In the genomic region with DNA sequence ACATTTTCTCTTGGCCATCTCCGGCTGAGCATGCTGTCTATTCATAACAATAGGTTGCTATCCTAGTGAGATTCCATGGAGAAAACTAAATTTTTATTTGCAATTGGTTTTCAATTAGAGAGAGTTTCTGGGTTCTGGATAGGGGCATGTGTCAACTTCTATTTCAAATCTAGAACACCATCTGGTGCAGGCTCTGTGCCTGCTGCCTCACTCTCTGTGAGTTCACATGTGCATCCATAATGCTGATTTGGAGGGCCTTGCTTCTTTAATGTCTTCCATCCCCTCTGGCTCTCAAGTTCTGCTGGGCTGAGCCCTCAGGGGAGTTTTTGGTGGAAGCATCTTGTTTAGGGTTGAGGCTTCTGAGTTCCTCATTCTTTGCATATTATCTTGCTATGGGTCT, we compare ENCODE assay signal across 27 mouse cellular contexts.
DNase-seq lines count a peak whose midpoint lies in the region; ATAC-seq and TF ChIP-seq lines count a peak whose summit lies in the region.
"Had no signal": no experiment of that assay in that cellular context is flagged by ENCODE, and none has a peak within 500 bp of the region (broad histone marks: within the 10 kb centered on the region; RNA-seq: fewer than 3 reads in every experiment).

No protein-coding gene starts in this region.

- H3K27me3 ChIP-seq in intestine, postnatal 0 days (replicated peaks; ENCODE audit: control insufficient read depth, insufficient read depth, low read length): no peaks in the 10 kb centered on the region
- H3K27me3 ChIP-seq: CH12.LX; embryonic facial prominence, embryonic 15.5 days; liver, embryonic 15.5 days; neural tube, embryonic 13.5 days; Patski had no signal

- H3K9me3 ChIP-seq in intestine, postnatal 0 days (ENCODE audit: control insufficient read depth): no peaks in the 10 kb centered on the region
- H3K9me3 ChIP-seq: embryonic facial prominence, embryonic 15.5 days; G1E; heart, embryonic 10.5 days; limb, embryonic 10.5 days; liver, embryonic 15.5 days; neural tube, embryonic 13.5 days had no signal

- no peak for DNase-seq in frontal cortex, postnatal 14 days (ENCODE audit: low spot score in 2 of 2)
- DNase-seq in right cerebral cortex, postnatal 10 days (ENCODE audit: low spot score in 2 of 2): peak; percentile 19 to 23
- DNase-seq in right cerebral cortex, postnatal 36 days (ENCODE audit: low spot score in 2 of 2): no peak
- DNase-seq in layer of hippocampus, adult 8-10 months (ENCODE audit: low spot score in 2 of 2): peak; percentile 21 to 38
- DNase-seq in telencephalon, adult 2 months (ENCODE audit: low read depth, low spot score): peak; percentile 6
- DNase-seq in retina, embryonic 14.5 days (ENCODE audit: low spot score): no peak
- DNase-seq: B cell, adult 2 months; gastrocnemius, adult 2 months; heart, postnatal 4 days; kidney, adult 2 months; liver had no signal

- ATAC-seq in frontal cortex, adult (ENCODE audit: low TSS enrichment): 0 out of 2 replicates have a peak, but pooled peaks have one; percentile 52
- ATAC-seq in intestine, postnatal 0 days: no peak
- ATAC-seq: forebrain, embryonic 16.5 days; inflammation-experienced regulatory T-cells, adult 6 months; Patski had no signal

- TF ChIP-seq CTCF in intestine, postnatal 0 days (IDR thresholded peaks at IDR 0.05; ENCODE audit: low read depth): no peak

- WGBS in intestine, postnatal 0 days: 95% methylated on average over 1 of the region's 1 CpGs

- H3K27ac ChIP-seq in intestine, postnatal 0 days (ENCODE audit: low read depth, low read length): no peak overlapping the region
- H3K27ac ChIP-seq: embryonic facial prominence, embryonic 15.5 days; gastrocnemius, adult 2 months; heart, embryonic 10.5 days; hindbrain, embryonic 14.5 days; kidney, postnatal 0 days; limb, embryonic 10.5 days; liver, embryonic 15.5 days; macrophage; neural tube, embryonic 13.5 days had no signal

- H3K4me3 ChIP-seq in intestine, postnatal 0 days (ENCODE audit: low read depth, low read length): no peak overlapping the region
- H3K4me3 ChIP-seq: embryonic facial prominence, embryonic 15.5 days; gastrocnemius, adult 2 months; heart, embryonic 10.5 days; limb, embryonic 10.5 days; liver, embryonic 15.5 days; myocyte; neural tube, embryonic 13.5 days had no signal

- no peak overlapping the region for H3K4me2 ChIP-seq in intestine, postnatal 0 days (replicated peaks; ENCODE audit: low read depth)
- H3K4me2 ChIP-seq: embryonic facial prominence, embryonic 15.5 days; hindbrain, embryonic 14.5 days; liver, embryonic 15.5 days; neural tube, embryonic 13.5 days had no signal

- no peaks in the 10 kb centered on the region for H3K36me3 ChIP-seq in intestine, postnatal 0 days (ENCODE audit: control insufficient read depth, insufficient read depth)
- H3K36me3 ChIP-seq: embryonic facial prominence, embryonic 15.5 days; G1E; heart, embryonic 10.5 days; liver, embryonic 15.5 days; neural tube, embryonic 13.5 days had no signal

- no peak overlapping the region for H3K9ac ChIP-seq in intestine, postnatal 0 days (ENCODE audit: low read depth, low read length)
- H3K9ac ChIP-seq: embryonic facial prominence, embryonic 15.5 days; hindbrain, embryonic 14.5 days; liver, embryonic 15.5 days; neural tube, embryonic 13.5 days had no signal

- no peaks in the 10 kb centered on the region for H3K4me1 ChIP-seq in intestine, postnatal 0 days (replicated peaks; ENCODE audit: control insufficient read depth, insufficient read depth, low read length)
- H3K4me1 ChIP-seq: embryonic facial prominence, embryonic 15.5 days; heart, embryonic 10.5 days; limb, embryonic 10.5 days; liver, embryonic 15.5 days; neural tube, embryonic 13.5 days had no signal

Comparison
In these comparisons a context has a peak if more than half of its experiments do, and no peak if none do; other contexts are left out.
1. DNase-seq: peak in right cerebral cortex, postnatal 10 days (2 of 2), layer of hippocampus, adult 8-10 months (2 of 2) and telencephalon, adult 2 months (single experiment); none in frontal cortex, postnatal 14 days (0 of 2), right cerebral cortex, postnatal 36 days (0 of 2) and retina, embryonic 14.5 days (single experiment).